Mouse (Mus musculus): ENCODE results near the gene Cdk8. TPM values are rescaled to one million over a fixed set of nuclear protein-coding genes. Genes with fewer than 3 reads are reported as not detected.
A peak's percentile ranks its signal among the peaks of the same experiment; 100 is the strongest.

Gene Cdk8
- polyA plus RNA-seq, 1 experiment from 2014 or later, result 19.0 TPM

GRCm38 (mm10) chr5:146294834-146295233, 63.8 kb downstream of the Cdk8 start:
- H3K4me2 ChIP-seq, result no peak overlapping the region
- no peak overlapping the region for H3K9ac ChIP-seq
- H3K9me3 ChIP-seq (replicated peaks), result no peaks in the 10 kb centered on the region
- peaks cover 77% of the 10 kb centered on the region for H3K36me3 ChIP-seq (replicated peaks)
- ATAC-seq (ENCODE audit: insufficient read depth), result no peak
- peaks cover 26% of the 10 kb centered on the region for H3K4me1 ChIP-seq (replicated peaks)
- H3K4me3 ChIP-seq (replicated peaks), result no peak overlapping the region
- no peaks in the 10 kb centered on the region for H3K27me3 ChIP-seq
- WGBS (ENCODE audit: insufficient replicate concordance), result 90% methylated on average over 5 of the region's 5 CpGs
- H3K27ac ChIP-seq (replicated peaks), result no peak overlapping the region

- peaks cover 88% of the 10 kb centered on the region for H3K36me3 ChIP-seq (replicated peaks)
- H3K4me1 ChIP-seq (replicated peaks), result peaks cover 24% of the 10 kb centered on the region
- H3K4me3 ChIP-seq (replicated peaks), result no peak overlapping the region
- H3K9ac ChIP-seq, result no peak overlapping the region
- ATAC-seq (ENCODE audit: insufficient read depth), result no peak
- H3K27me3 ChIP-seq, result no peaks in the 10 kb centered on the region
- H3K9me3 ChIP-seq (replicated peaks), result no peaks in the 10 kb centered on the region
- no peak overlapping the region for H3K4me2 ChIP-seq
- H3K27ac ChIP-seq (replicated peaks), result no peak overlapping the region; the same call in 1 of the 2 replicates
- 81% methylated on average over 13 of the region's 13 CpGs for WGBS (ENCODE audit: insufficient replicate concordance)
These were observed 67.9 kb downstream of the Cdk8 start for GRCm38 (mm10) chr5:146298807-146299519.

- no peak overlapping the region for H3K4me2 ChIP-seq
- WGBS (ENCODE audit: insufficient replicate concordance), result 79% methylated on average over 8 of the region's 8 CpGs
- ATAC-seq (ENCODE audit: insufficient read depth), result no peak
- no peak overlapping the region for H3K9ac ChIP-seq
- H3K27me3 ChIP-seq, result no peaks in the 10 kb centered on the region
- peaks cover 90% of the 10 kb centered on the region for H3K36me3 ChIP-seq (replicated peaks)
- H3K4me3 ChIP-seq (replicated peaks), result no peak overlapping the region
- no peaks in the 10 kb centered on the region for H3K9me3 ChIP-seq (replicated peaks)
- peak overlapping the region; percentile 38; the same call in 1 of the 2 replicates for H3K27ac ChIP-seq (replicated peaks)
- H3K4me1 ChIP-seq (replicated peaks), result peaks cover 27% of the 10 kb centered on the region
These were observed 68.5 kb downstream of the Cdk8 start for GRCm38 (mm10) chr5:146299520-146299870.

DNA sequence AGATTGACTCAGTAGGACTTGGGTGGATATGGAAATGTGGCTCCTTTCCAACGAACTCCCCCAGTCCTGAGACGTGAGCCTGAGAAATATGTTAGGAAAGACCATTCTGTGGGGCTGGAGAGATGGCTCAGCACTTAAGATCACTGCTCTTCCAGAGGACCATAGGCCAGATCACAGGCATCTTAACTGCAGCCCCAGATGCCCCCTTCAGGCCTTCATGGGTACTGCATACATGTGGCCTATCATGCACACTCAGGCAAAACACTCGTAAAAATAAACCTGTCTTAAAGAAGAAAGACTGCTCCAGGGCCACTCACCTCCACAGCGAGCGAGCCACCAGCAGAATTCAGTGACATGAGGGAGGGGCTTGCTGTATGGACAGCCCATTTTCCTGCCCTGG, 72.4 kb downstream of the Cdk8 start:
- WGBS (ENCODE audit: insufficient replicate concordance), result 72% methylated on average over 5 of the region's 5 CpGs
- Histone ChIP-seq H3K27me3 (no peaks in the 10 kb centered on the region), H3K4me1 (replicated peaks) (peaks cover 58% of the 10 kb centered on the region), H3K4me3 (replicated peaks) (no peak overlapping the region), H3K9ac (no peak overlapping the region), H3K36me3 (replicated peaks) (peaks cover 84% of the 10 kb centered on the region), H3K9me3 (replicated peaks) (peaks cover under 1% of the 10 kb centered on the region; the same call in 1 of the 2 replicates), H3K27ac (replicated peaks) (peak overlapping the region; percentile 51), H3K4me2 (no peak overlapping the region)
- peak; percentile 26; the same call in 1 of the 2 replicates for ATAC-seq (ENCODE audit: insufficient read depth)

GRCm38 (mm10) chr5:146307046-146307743, 76.2 kb downstream of the Cdk8 start:
- peaks cover 6% of the 10 kb centered on the region for H3K9me3 ChIP-seq (replicated peaks)
- peaks cover 56% of the 10 kb centered on the region for H3K36me3 ChIP-seq (replicated peaks)
- H3K4me2 ChIP-seq, result peak overlapping the region; percentile 25
- peaks cover 67% of the 10 kb centered on the region for H3K4me1 ChIP-seq (replicated peaks)
- 51% methylated on average over 8 of the region's 8 CpGs for WGBS (ENCODE audit: insufficient replicate concordance)
- H3K4me3 ChIP-seq (replicated peaks), result no peak overlapping the region
- H3K27ac ChIP-seq (replicated peaks), result peak overlapping the region; percentile 90
- peak; percentile 70 for ATAC-seq (ENCODE audit: insufficient read depth)
- H3K9ac ChIP-seq, result 0 out of 2 replicates have a peak overlapping the region, but pooled peaks have one; percentile 6
- H3K27me3 ChIP-seq, result no peaks in the 10 kb centered on the region

DNA sequence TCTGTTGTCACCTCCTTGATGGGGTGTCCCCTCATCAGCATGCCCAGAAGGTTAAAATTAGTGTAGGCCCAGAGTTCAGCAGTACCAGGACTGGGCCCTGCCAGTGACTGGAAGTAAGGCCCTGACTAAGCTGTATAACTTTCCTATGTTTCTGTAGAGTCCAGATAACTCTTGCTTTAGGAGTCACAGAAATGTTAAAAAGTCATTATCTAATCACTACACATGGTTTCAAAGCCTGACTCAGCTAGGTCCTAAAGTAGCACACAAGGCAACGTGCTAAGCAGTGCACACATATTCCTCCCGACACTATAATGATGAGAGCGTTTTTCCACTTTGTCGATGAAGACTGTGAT, 76.7 kb downstream of the Cdk8 start:
- peak; percentile 91 for ATAC-seq (ENCODE audit: insufficient read depth)
- Histone ChIP-seq H3K36me3 (replicated peaks) (peaks cover 54% of the 10 kb centered on the region), H3K4me2 (peak overlapping the region; percentile 47), H3K27ac (replicated peaks) (peak overlapping the region; percentile 90), H3K9me3 (replicated peaks) (peaks cover 6% of the 10 kb centered on the region), H3K9ac (peak overlapping the region; percentile 30; the same call in 1 of the 2 replicates), H3K4me1 (replicated peaks) (peaks cover 67% of the 10 kb centered on the region), H3K27me3 (no peaks in the 10 kb centered on the region), H3K4me3 (replicated peaks) (peak overlapping the region; percentile 42)
- WGBS (ENCODE audit: insufficient replicate concordance), result 38% methylated on average over 4 of the region's 4 CpGs

DNA sequence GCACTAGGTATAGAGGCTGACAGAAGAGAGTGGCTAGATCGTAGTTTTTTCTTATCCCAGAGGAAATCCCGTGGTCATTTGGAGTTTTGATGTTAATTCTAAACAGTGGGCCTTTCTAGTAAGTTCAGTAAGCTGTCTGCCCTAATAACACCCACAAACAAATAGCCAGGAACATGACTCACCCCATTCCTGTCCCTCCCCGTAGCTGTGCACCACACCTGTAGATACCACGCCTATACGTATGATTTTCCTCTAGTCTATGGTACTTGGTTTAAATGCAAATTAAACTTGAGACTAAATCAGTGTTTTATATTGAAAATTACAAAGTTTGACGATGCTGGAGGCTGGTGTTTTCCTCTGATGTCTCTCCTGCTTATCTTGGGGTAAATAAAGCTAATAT, 83.5 kb downstream of the Cdk8 start:
- 66% methylated on average over 6 of the region's 6 CpGs for WGBS (ENCODE audit: insufficient replicate concordance)
- Histone ChIP-seq H3K9ac (no peak overlapping the region), H3K4me2 (no peak overlapping the region), H3K36me3 (replicated peaks) (no peaks in the 10 kb centered on the region), H3K4me3 (replicated peaks) (no peak overlapping the region), H3K4me1 (replicated peaks) (peaks cover 65% of the 10 kb centered on the region), H3K27me3 (no peaks in the 10 kb centered on the region), H3K9me3 (replicated peaks) (no peaks in the 10 kb centered on the region), H3K27ac (replicated peaks) (peak overlapping the region; percentile 96)
- ATAC-seq (ENCODE audit: insufficient read depth), result no peak

DNA sequence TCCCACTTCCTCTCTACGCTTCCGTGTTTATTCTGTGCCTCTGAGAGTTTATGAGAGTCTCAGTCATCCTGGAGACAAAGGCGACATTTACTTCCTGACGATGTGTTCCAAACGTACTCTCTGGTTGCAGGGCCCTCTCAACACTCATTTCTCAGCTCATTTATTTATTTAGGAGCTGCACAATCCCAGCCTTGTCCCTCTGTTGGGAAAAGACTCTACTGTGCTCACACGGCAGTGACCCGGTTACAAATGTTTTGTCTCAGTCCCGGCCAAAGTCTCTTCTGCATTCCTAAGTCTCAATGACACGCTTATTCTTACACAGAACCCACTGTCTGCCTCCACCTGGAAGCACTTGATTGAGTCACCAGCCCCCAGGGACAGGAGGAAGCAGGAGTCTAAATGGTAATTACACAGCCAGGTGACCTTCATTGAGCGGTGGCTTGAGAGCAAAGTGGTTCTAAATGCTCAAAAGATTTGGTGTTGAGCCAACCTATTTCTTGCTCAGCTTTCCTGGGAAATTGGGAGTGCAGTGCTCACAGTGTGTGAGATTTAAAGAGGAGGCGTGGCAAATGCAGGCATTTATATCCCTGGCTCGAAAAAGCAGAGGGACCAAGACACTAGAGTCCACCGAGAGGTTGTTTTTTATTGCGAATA, 84.4 kb downstream of the Cdk8 start:
- no peaks in the 10 kb centered on the region for H3K9me3 ChIP-seq (replicated peaks)
- H3K4me2 ChIP-seq, result peak overlapping the region; percentile 57
- peak overlapping the region; percentile 96 for H3K27ac ChIP-seq (replicated peaks)
- ATAC-seq (ENCODE audit: insufficient read depth), result no peak
- no peaks in the 10 kb centered on the region for H3K27me3 ChIP-seq
- peak overlapping the region; percentile 49; the same call in 1 of the 2 replicates for H3K9ac ChIP-seq
- H3K4me3 ChIP-seq (replicated peaks), result no peak overlapping the region
- H3K4me1 ChIP-seq (replicated peaks), result peaks cover 67% of the 10 kb centered on the region
- H3K36me3 ChIP-seq (replicated peaks), result no peaks in the 10 kb centered on the region
- 57% methylated on average over 14 of the region's 14 CpGs for WGBS (ENCODE audit: insufficient replicate concordance)

- no peak overlapping the region for H3K4me3 ChIP-seq (replicated peaks)
- peaks cover 76% of the 10 kb centered on the region for H3K4me1 ChIP-seq (replicated peaks)
- H3K27ac ChIP-seq (replicated peaks), result peak overlapping the region; percentile 96
- no peaks in the 10 kb centered on the region for H3K36me3 ChIP-seq (replicated peaks)
- ATAC-seq (ENCODE audit: insufficient read depth), result peak; percentile 99
- H3K27me3 ChIP-seq, result no peaks in the 10 kb centered on the region
- H3K4me2 ChIP-seq, result peak overlapping the region; percentile 57
- WGBS (ENCODE audit: insufficient replicate concordance), result 40% methylated on average over 5 of the region's 5 CpGs
- no peaks in the 10 kb centered on the region for H3K9me3 ChIP-seq (replicated peaks)
- peak overlapping the region; percentile 49; the same call in 1 of the 2 replicates for H3K9ac ChIP-seq
These were observed 85.3 kb downstream of the Cdk8 start for GRCm38 (mm10) chr5:146316316-146316715.

DNA sequence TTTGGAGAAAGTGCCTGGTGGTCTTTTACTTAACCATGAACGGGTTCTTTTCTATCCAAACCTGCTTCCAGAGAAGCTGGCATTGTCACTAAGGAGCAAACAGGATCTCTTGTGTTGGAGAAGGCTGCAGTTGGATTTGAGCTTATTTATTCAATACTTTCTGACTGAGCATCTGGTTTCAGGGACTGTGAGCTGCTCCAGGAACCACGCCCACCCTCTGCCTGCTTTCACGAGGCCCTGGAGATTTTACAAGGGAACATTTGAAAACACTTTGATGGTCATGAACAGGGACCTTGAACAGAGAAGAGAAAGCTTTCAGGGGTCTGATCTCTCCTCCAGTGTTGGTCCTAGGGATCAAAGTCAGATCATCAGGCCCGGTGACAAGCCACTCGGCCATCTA, 87.0 kb downstream of the Cdk8 start:
- Histone ChIP-seq H3K27ac (replicated peaks) (peak overlapping the region; percentile 96), H3K4me3 (replicated peaks) (no peak overlapping the region), H3K4me1 (replicated peaks) (peaks cover 90% of the 10 kb centered on the region), H3K4me2 (peak overlapping the region; percentile 30; the same call in 1 of the 2 replicates), H3K9ac (0 out of 2 replicates have a peak overlapping the region, but pooled peaks have one; percentile 9), H3K36me3 (replicated peaks) (no peaks in the 10 kb centered on the region), H3K27me3 (no peaks in the 10 kb centered on the region), H3K9me3 (replicated peaks) (no peaks in the 10 kb centered on the region)
- ATAC-seq (ENCODE audit: insufficient read depth), result no peak
- WGBS (ENCODE audit: insufficient replicate concordance), result 37% methylated on average over 5 of the region's 5 CpGs

GRCm38 (mm10) chr5:146318461-146318860, 87.4 kb downstream of the Cdk8 start:
- Histone ChIP-seq H3K9ac (peak overlapping the region; percentile 31; the same call in 1 of the 2 replicates), H3K9me3 (replicated peaks) (no peaks in the 10 kb centered on the region), H3K27me3 (no peaks in the 10 kb centered on the region), H3K4me3 (replicated peaks) (no peak overlapping the region), H3K4me2 (peak overlapping the region; percentile 30; the same call in 1 of the 2 replicates), H3K27ac (replicated peaks) (peak overlapping the region; percentile 96), H3K36me3 (replicated peaks) (no peaks in the 10 kb centered on the region), H3K4me1 (replicated peaks) (peaks cover 89% of the 10 kb centered on the region)
- WGBS (ENCODE audit: insufficient replicate concordance), result 37% methylated on average over 8 of the region's 8 CpGs
- peak; percentile 16; the same call in 1 of the 2 replicates for ATAC-seq (ENCODE audit: insufficient read depth)
